Mouse (Mus musculus): ENCODE data around the gene Gal3st1.

DNA sequence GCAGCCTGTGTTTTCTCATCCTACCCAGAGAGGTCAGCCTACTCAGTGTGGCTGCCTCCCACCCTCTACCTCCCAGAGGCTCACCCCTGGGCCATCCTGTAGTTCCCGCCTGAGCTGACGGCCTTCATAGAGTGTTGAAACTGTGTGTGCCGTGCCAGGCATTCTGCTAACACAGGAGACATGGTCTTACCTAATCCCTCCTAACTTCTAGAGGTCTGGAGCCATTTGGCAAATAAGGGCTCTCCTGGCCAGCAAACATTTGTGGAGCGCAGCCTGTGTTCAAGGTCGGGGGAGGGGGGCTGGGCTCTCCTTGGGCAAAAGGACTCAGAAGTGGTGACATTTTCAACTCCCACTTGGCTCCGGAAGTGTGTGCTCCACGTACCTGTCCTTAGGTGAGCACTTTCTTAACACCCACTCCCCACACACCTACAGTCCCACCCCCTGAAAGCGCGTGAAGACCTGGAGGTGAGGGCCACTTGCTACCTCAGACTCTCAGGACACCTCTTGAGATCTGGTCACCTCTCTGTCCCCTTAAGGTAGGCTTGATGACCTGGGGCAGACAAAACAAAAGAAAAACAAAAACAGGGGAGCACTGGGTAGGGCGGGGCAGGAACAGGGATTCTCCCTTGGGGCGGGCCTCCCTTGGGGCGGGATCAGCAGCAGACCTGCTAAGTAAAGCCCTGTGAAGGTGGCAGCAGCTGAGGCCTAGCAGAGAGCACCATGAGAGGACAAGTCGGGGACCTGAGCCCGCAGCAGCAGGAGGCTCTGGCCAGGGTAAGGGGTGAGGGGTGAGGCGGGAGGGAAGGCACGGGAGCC is 47.9 kb downstream of the Gal3st1 start, which contains the start of gene Sec14l4:
- TF ChIP-seq MAZ (IDR thresholded peaks at IDR 0.05; ENCODE audit: low read depth, low read length) (no peak), MAX (IDR thresholded peaks at IDR 0.05; ENCODE audit: low read length) (no peak), CTCF (IDR thresholded peaks at IDR 0.05 in 2 of 3, conservative IDR thresholded peaks at IDR 0.05 in 1 of 3; ENCODE audit: control insufficient read depth in 1 of 3, insufficient read depth in 1 of 3, low read depth in 2 of 3, low read length in 3 of 3, poor library complexity in 1 of 3, severe bottlenecking in 1 of 3) (no peak), E2F4 (IDR thresholded peaks at IDR 0.05; ENCODE audit: borderline replicate concordance, low read depth, low read length) (no peak)
